Mouse (Mus musculus) layer of hippocampus, postnatal 36 days (tissue): Measurements from ENCODE around the gene Gabra3. TPM values are rescaled to one million over a fixed set of nuclear protein-coding genes. Genes with fewer than 3 reads are reported as not detected.

ENCODE experiments used
- DNase-seq, 2 experiments: peaks; one replicate each; pipeline ENCODE4 v3.0.0; 2022
- microRNA-seq, 2 experiments: library from miRNA; unstranded; fragments of <30 nt; microRNA quantifications; one replicate each; pipeline ENCODE4 v1.2.0; 2021
- total RNA-seq, 2 experiments: library from RNA; stranded (reverse); gene quantifications; 2 replicates each; pipeline ENCODE4 v1.2.3; 2021

Gene Gabra3
- 10 to 100 TPM; 32.5 to 41.4 TPM for total RNA-seq

- no peak for DNase-seq
Measured at GRCm38 (mm10) chrX:72656230-72656898, at the start of gene Gabra3. Gabra3 (minus strand) TSS chrX:72656848.

GRCm38 (mm10) chrX:72655789-72656188 lies 859 bp downstream of the Gabra3 start:
- DNase-seq, result peak in 1 of 2 experiments; percentile 3

DNA sequence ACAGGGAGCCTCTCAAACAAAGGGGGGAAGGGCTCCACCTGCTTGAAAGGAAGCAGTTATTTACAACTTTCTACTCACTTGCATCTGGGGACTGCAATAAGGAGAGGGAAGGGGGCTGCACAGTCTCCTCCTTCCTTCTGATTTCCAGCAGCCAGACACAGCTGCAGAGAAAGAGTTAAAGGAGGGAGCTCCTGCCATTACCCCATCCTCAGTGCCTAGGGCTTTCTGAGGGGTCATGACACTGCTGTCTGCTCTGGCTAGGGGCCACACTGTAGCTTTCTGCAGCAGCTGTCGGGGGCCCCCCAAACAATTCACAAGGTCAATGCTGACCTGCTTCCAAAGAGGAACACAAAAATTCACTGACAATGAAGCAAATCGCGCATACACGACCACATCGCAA lies 1.3 kb downstream of the Gabra3 start:
- no peak for DNase-seq

DNA sequence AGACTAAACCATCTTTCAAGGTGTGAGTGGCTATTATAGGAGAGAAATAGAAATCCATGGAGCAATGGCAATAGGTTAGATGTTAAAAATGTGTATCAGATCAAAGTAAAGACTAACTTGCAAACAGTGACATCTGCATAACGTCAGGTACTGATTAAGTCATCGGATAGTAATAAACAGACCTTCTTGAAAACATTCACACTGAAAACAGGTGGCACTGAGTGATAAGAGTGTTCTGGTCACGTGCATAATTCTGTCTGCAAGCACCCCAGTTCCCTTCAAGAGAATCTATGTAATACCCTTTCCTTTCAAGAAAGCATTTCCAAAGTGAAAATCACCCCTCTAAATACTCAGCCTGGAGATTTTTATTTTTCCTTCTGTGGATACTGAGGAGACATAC lies 6.0 kb downstream of the Gabra3 start:
- no peak for DNase-seq

- DNase-seq, result no peak
Measured at GRCm38 (mm10) chrX:72644691-72645090, 12.0 kb downstream of the Gabra3 start.

- DNase-seq, result no peak
Measured at GRCm38 (mm10) chrX:72497284-72497683, 159.4 kb downstream of the Gabra3 start.

DNA sequence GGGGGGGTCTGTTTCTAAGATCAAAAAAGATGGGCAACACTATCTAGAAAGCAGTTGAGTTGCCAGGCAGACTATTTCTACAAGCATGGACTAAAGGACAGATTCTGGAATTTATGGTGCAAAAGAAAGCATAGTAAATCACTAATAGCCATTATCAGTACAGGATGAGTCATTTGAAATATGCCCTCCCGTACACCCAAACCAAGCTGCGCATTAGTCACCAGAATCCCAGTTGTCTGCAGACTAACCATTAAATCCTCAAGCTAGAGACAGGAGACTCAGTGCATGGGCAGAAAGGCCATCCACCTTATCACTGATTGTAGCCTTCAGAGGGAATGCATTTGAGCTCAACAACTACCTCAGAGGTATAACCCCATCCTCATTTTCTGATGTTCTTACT lies 166.8 kb downstream of the Gabra3 start:
- DNase-seq, result no peak

- no peak for DNase-seq
Measured at GRCm38 (mm10) chrX:72386758-72387157, 269.9 kb downstream of the Gabra3 start, which contains the start of gene Magea10. Magea10 (minus strand) TSS chrX:72386858.

Small RNA genes within 50 kb of the gene (microRNA-seq; reads per million reads assigned to microRNA genes)
- gene Mir105 (0 reads per million in 2 experiments), gene Mir767 (0 reads per million in 2 experiments)

Other genes starting within 250 kb of the Gabra3 start
- gene Gabrq, start 168.3 kb upstream of the Gabra3 start, total RNA-seq, result under 1 TPM; 0.18 to 0.35 TPM